Mouse (Mus musculus) heart, postnatal 0 days (tissue): ENCODE measurements at regions not wholly inside any gene's neighbourhood (a gene's known extent, or its start where the extent isn't known, plus 50 kb on each side); places are given as distances from the start of the nearest gene placed in this dataset.

Experiments
- ATAC-seq: fragments of 200-750 bp; cut with Nextera tagmentation; 2 replicates; pipeline ENCODE4 v1.8.0; 2017; ENCODE audit warnings: low read depth, moderate number of reproducible peaks, moderate library complexity; ENCODE audit not compliant: insufficient read depth
- DNase-seq: peaks from one replicate; pipeline ENCODE4 v3.0.0-alpha.2; 2016; ENCODE audit warnings: low spot score
- H3K27ac ChIP-seq: fragments of 300-500 bp; sonication (generic); 2 replicates; pipeline ENCODE4 v1.5.1; 2014; ENCODE audit warnings: low read depth, mild to moderate bottlenecking
- H3K27me3 ChIP-seq: fragments of 300-500 bp; sonication (generic); 2 replicates; pipeline ENCODE4 v1.6.1; 2014; ENCODE audit warnings: low read length, mixed read lengths; ENCODE audit not compliant: control insufficient read depth, insufficient read depth
- H3K36me3 ChIP-seq: fragments of 300-500 bp; sonication (generic); replicated peaks from 2 replicates; pipeline ENCODE4 v1.6.1; 2014; ENCODE audit warnings: low read length, mixed read lengths; ENCODE audit not compliant: control insufficient read depth, insufficient read depth
- H3K4me1 ChIP-seq: fragments of 300-500 bp; sonication (generic); 2 replicates; pipeline ENCODE4 v1.6.1; 2014; ENCODE audit warnings: antibody characterized with exemption; ENCODE audit not compliant: control insufficient read depth, insufficient read depth
- H3K4me2 ChIP-seq: fragments of 300-500 bp; sonication (generic); 2 replicates; pipeline ENCODE4 v1.6.1; 2014; ENCODE audit warnings: low read depth, mild to moderate bottlenecking, low read length, moderate library complexity
- H3K4me3 ChIP-seq: fragments of 300-500 bp; sonication (generic); 2 replicates; pipeline ENCODE4 v1.5.1; 2014; ENCODE audit warnings: low read depth, low read length
- H3K9ac ChIP-seq: fragments of 300-500 bp; sonication (generic); replicated peaks from 2 replicates; pipeline ENCODE4 v1.6.1; 2014; ENCODE audit warnings: low read depth, low read length, mixed read lengths
- H3K9me3 ChIP-seq: fragments of 300-500 bp; sonication (generic); replicated peaks from 2 replicates; pipeline ENCODE4 v1.6.1; 2016; ENCODE audit warnings: low read length; ENCODE audit not compliant: control insufficient read depth
- CTCF ChIP-seq: IDR thresholded peaks from 2 replicates; pipeline ENCODE4 v1.5.1; 2016; ENCODE audit warnings: antibody characterized with exemption, control low read depth, low read depth
- EP300 ChIP-seq: IDR thresholded peaks from 2 replicates; pipeline ENCODE4 v1.6.1; 2016; ENCODE audit warnings: antibody characterized with exemption, low read depth
- WGBS: fragments of 180-500 bp; shearing (Covaris S2); extraction: QIAGEN DNeasy Blood & Tissue Kit; methylation state at CpG from one replicate; pipeline ENCODE4 v1.1.7; 2014; 5-methylcytosine and 5-hydroxymethylcytosine counted together

GRCm38 (mm10) chr14:60529646-60530347, 104.0 kb upstream of the Spata13 start:
- peak; percentile 56 for ATAC-seq
- WGBS = 35% methylated on average over 7 of the region's 7 CpGs
- H3K27ac ChIP-seq = peak overlapping the region; percentile 56

GRCm38 (mm10) chr14:60530348-60530711, 103.5 kb upstream of the Spata13 start:
- no peak overlapping the region for H3K4me2 ChIP-seq

More at GRCm38 (mm10) chr14:60529646-60530347, 104.0 kb upstream of the Spata13 start:
- Histone ChIP-seq H3K9me3 (no peaks in the 10 kb centered on the region), H3K27me3 (no peaks in the 10 kb centered on the region), H3K4me3 (no peak overlapping the region), H3K9ac (no peak overlapping the region), H3K36me3 (no peaks in the 10 kb centered on the region), H3K4me1 (0 out of 2 replicates have a peak, but pooled peaks cover 6% of the 10 kb centered on the region), H3K4me2 (no peak overlapping the region)
- peak; percentile 33 for DNase-seq
- TF ChIP-seq CTCF (no peak), EP300 (no peak)

GRCm38 (mm10) chr14:60530973-60531372, 102.8 kb upstream of the Spata13 start:
- WGBS = 72% methylated on average over 5 of the region's 5 CpGs
- TF ChIP-seq CTCF (no peak), EP300 (no peak)
- H3K4me1 ChIP-seq = 0 out of 2 replicates have a peak, but pooled peaks cover 6% of the 10 kb centered on the region
- H3K27me3 ChIP-seq = no peaks in the 10 kb centered on the region
- no peak overlapping the region for H3K27ac ChIP-seq
- H3K9me3 ChIP-seq = no peaks in the 10 kb centered on the region
- no peak overlapping the region for H3K4me3 ChIP-seq
- DNase-seq (no peak), ATAC-seq (no peak)
- H3K36me3 ChIP-seq = no peaks in the 10 kb centered on the region
- H3K9ac ChIP-seq = no peak overlapping the region
- no peak overlapping the region for H3K4me2 ChIP-seq

More at GRCm38 (mm10) chr14:60530348-60530711, 103.5 kb upstream of the Spata13 start:
- H3K36me3 ChIP-seq = no peaks in the 10 kb centered on the region
- TF ChIP-seq CTCF (no peak), EP300 (no peak)
- no peak overlapping the region for H3K4me3 ChIP-seq
- WGBS = 47% methylated on average over 6 of the region's 6 CpGs
- no peak overlapping the region for H3K9ac ChIP-seq
- H3K9me3 ChIP-seq = no peaks in the 10 kb centered on the region
- peak; percentile 16; the same call in 1 of the 2 replicates for ATAC-seq
- no peaks in the 10 kb centered on the region for H3K27me3 ChIP-seq
- peak overlapping the region; percentile 56 for H3K27ac ChIP-seq
- H3K4me1 ChIP-seq = 0 out of 2 replicates have a peak, but pooled peaks cover 6% of the 10 kb centered on the region
- DNase-seq = no peak

- Histone ChIP-seq H3K4me2 (no peak overlapping the region), H3K27ac (0 out of 2 replicates have a peak overlapping the region, but pooled peaks have one; percentile 3), H3K4me3 (no peak overlapping the region), H3K27me3 (no peaks in the 10 kb centered on the region), H3K9ac (no peak overlapping the region), H3K36me3 (no peaks in the 10 kb centered on the region), H3K4me1 (0 out of 2 replicates have a peak, but pooled peaks cover 6% of the 10 kb centered on the region), H3K9me3 (no peaks in the 10 kb centered on the region)
- DNase-seq (no peak), ATAC-seq (no peak)
- TF ChIP-seq EP300 (no peak), CTCF (0 out of 2 replicates have a peak, but pooled peaks have one; percentile 14)
Observed at GRCm38 (mm10) chr14:60531766-60532165, 102.0 kb upstream of the Spata13 start.

- WGBS = 75% methylated on average over 23 of the region's 23 CpGs
- ATAC-seq = no peak
- DNase-seq = no peak
- Histone ChIP-seq H3K9ac (no peak overlapping the region), H3K4me3 (no peak overlapping the region), H3K4me1 (0 out of 2 replicates have a peak, but pooled peaks cover 6% of the 10 kb centered on the region), H3K36me3 (no peaks in the 10 kb centered on the region), H3K27me3 (no peaks in the 10 kb centered on the region), H3K27ac (no peak overlapping the region), H3K4me2 (no peak overlapping the region), H3K9me3 (no peaks in the 10 kb centered on the region)
- TF ChIP-seq EP300 (no peak), CTCF (no peak)
Observed at GRCm38 (mm10) chr14:60533452-60534224, 100.2 kb upstream of the Spata13 start.
